ENCODE assay signal across 21 mouse cellular contexts in genomic region chr17:85527327-85527698, GRCm38 (mm10).
DNase-seq lines count a peak whose midpoint lies in the region; ATAC-seq lines count a peak whose summit lies in the region.
"Had no signal": no experiment of that assay in that cellular context is flagged by ENCODE, and none has a peak within 500 bp of the region (broad histone marks: within the 10 kb centered on the region; RNA-seq: fewer than 3 reads in every experiment).

No protein-coding gene starts in this region.

- H3K4me1 ChIP-seq in heart, embryonic 12.5 days (replicated peaks): 0 out of 2 replicates have a peak, but pooled peaks cover 6% of the 10 kb centered on the region
- H3K4me1 ChIP-seq in intestine, embryonic 14.5 days (replicated peaks; ENCODE audit: control insufficient read depth, insufficient read depth, low read length): no peaks in the 10 kb centered on the region
- H3K4me1 ChIP-seq in intestine, embryonic 15.5 days (replicated peaks): no peaks in the 10 kb centered on the region
- no peaks in the 10 kb centered on the region; the same call in 1 of the 2 replicates for H3K4me1 ChIP-seq in stomach, embryonic 16.5 days (ENCODE audit: control insufficient read depth, insufficient read depth, low read length)
- H3K4me1 ChIP-seq: hindbrain, embryonic 12.5 days had no signal

- no peak overlapping the region for H3K4me3 ChIP-seq in heart, embryonic 12.5 days
- no peak overlapping the region for H3K4me3 ChIP-seq in intestine, embryonic 14.5 days (ENCODE audit: low read depth, low read length)
- H3K4me3 ChIP-seq in intestine, embryonic 15.5 days (replicated peaks): no peak overlapping the region
- no peak overlapping the region for H3K4me3 ChIP-seq in stomach, embryonic 16.5 days (replicated peaks; ENCODE audit: low read length)
- H3K4me3 ChIP-seq: forebrain, embryonic 10.5 days; forebrain, embryonic 13.5 days; hindbrain, embryonic 12.5 days had no signal

- 57% methylated on average over 7 of the region's 7 CpGs for WGBS in heart, embryonic 12.5 days
- WGBS in intestine, embryonic 14.5 days: 56% methylated on average over 7 of the region's 7 CpGs
- 56% methylated on average over 7 of the region's 7 CpGs for WGBS in intestine, embryonic 15.5 days
- WGBS in stomach, embryonic 16.5 days: 46% methylated on average over 7 of the region's 7 CpGs

- no peak for ATAC-seq in heart, embryonic 12.5 days (ENCODE audit: insufficient number of reproducible peaks, low FRiP score)
- no peak for ATAC-seq in intestine, embryonic 14.5 days (replicated peaks; ENCODE audit: low FRiP score, low TSS enrichment, low read depth)
- no peak for ATAC-seq in intestine, embryonic 15.5 days
- ATAC-seq in stomach, embryonic 16.5 days (ENCODE audit: insufficient read depth, low FRiP score): peak; percentile 63; the same call in 1 of the 2 replicates
- ATAC-seq: activated CD4-positive, CD25-positive, alpha-beta regulatory T cell, adult 4 months; forebrain, embryonic 13.5 days; forebrain, embryonic 16.5 days; hindbrain, postnatal 0 days; intestine, embryonic 16.5 days had no signal

- H3K27ac ChIP-seq in heart, embryonic 12.5 days (ENCODE audit: poor library complexity, severe bottlenecking): no peak overlapping the region
- H3K27ac ChIP-seq in intestine, embryonic 14.5 days (ENCODE audit: low read depth): no peak overlapping the region
- H3K27ac ChIP-seq in intestine, embryonic 15.5 days: no peak overlapping the region
- no peak overlapping the region for H3K27ac ChIP-seq in stomach, embryonic 16.5 days (ENCODE audit: low read length)
- H3K27ac ChIP-seq: forebrain, embryonic 13.5 days; hindbrain, embryonic 12.5 days; hindbrain, postnatal 0 days had no signal

- no peaks in the 10 kb centered on the region for H3K36me3 ChIP-seq in heart, embryonic 12.5 days
- no peaks in the 10 kb centered on the region for H3K36me3 ChIP-seq in intestine, embryonic 14.5 days (ENCODE audit: control insufficient read depth, insufficient read depth, low read length)
- H3K36me3 ChIP-seq in intestine, embryonic 15.5 days: no peaks in the 10 kb centered on the region
- H3K36me3 ChIP-seq in stomach, embryonic 16.5 days (ENCODE audit: control insufficient read depth, insufficient read depth, low read length): no peaks in the 10 kb centered on the region
- H3K36me3 ChIP-seq: forebrain, embryonic 10.5 days; hindbrain, embryonic 12.5 days had no signal

- no peak overlapping the region for H3K9ac ChIP-seq in heart, embryonic 12.5 days
- no peak overlapping the region for H3K9ac ChIP-seq in intestine, embryonic 14.5 days (ENCODE audit: low read length)
- no peak overlapping the region for H3K9ac ChIP-seq in intestine, embryonic 15.5 days
- no peak overlapping the region for H3K9ac ChIP-seq in stomach, embryonic 16.5 days (ENCODE audit: low read length)
- H3K9ac ChIP-seq: forebrain, embryonic 13.5 days; hindbrain, embryonic 12.5 days had no signal

- no peak overlapping the region for H3K4me2 ChIP-seq in heart, embryonic 12.5 days
- H3K4me2 ChIP-seq in intestine, embryonic 14.5 days (ENCODE audit: low read length): no peak overlapping the region
- H3K4me2 ChIP-seq in intestine, embryonic 15.5 days (replicated peaks): no peak overlapping the region
- no peak overlapping the region for H3K4me2 ChIP-seq in stomach, embryonic 16.5 days (ENCODE audit: low read depth, low read length)
- H3K4me2 ChIP-seq: forebrain, embryonic 13.5 days; hindbrain, embryonic 12.5 days had no signal

- no peaks in the 10 kb centered on the region for H3K9me3 ChIP-seq in heart, embryonic 12.5 days (replicated peaks)
- no peaks in the 10 kb centered on the region for H3K9me3 ChIP-seq in intestine, embryonic 14.5 days (ENCODE audit: control insufficient read depth, low read length)
- H3K9me3 ChIP-seq in intestine, embryonic 15.5 days: no peaks in the 10 kb centered on the region
- H3K9me3 ChIP-seq in stomach, embryonic 16.5 days (replicated peaks; ENCODE audit: control insufficient read depth, low read length): no peaks in the 10 kb centered on the region
- H3K9me3 ChIP-seq: forebrain, embryonic 10.5 days; forebrain, embryonic 13.5 days; hindbrain, embryonic 12.5 days had no signal

- no peaks in the 10 kb centered on the region for H3K27me3 ChIP-seq in heart, embryonic 12.5 days (replicated peaks)
- H3K27me3 ChIP-seq in intestine, embryonic 14.5 days (replicated peaks; ENCODE audit: control insufficient read depth, insufficient read depth, low read length): no peaks in the 10 kb centered on the region
- H3K27me3 ChIP-seq in intestine, embryonic 15.5 days (replicated peaks): no peaks in the 10 kb centered on the region
- no peaks in the 10 kb centered on the region for H3K27me3 ChIP-seq in stomach, embryonic 16.5 days (ENCODE audit: control insufficient read depth, insufficient read depth, low read length)
- H3K27me3 ChIP-seq: forebrain, embryonic 13.5 days had no signal

- DNase-seq in heart, adult 11 months: peak; percentile 23
- DNase-seq in intestine, embryonic 14.5 days (ENCODE audit: low spot score): peak; percentile 38
- DNase-seq in testis, postnatal 10 days (ENCODE audit: low spot score): peak; percentile 9
- DNase-seq in testis, postnatal 14 days (ENCODE audit: low spot score): no peak
- no peak for DNase-seq in gastrocnemius, postnatal 4 days (ENCODE audit: low spot score in 2 of 2)
- DNase-seq: adrenal gland, adult 8-10 months; adrenal gland, postnatal 25 days; cerebellum, adult 11-12 months; cerebellum, adult 8-10 months; cerebellum, postnatal 10 days; gastrocnemius, postnatal 25 days had no signal

Comparison
In these comparisons a context has a peak if more than half of its experiments do, and no peak if none do; other contexts are left out.
1. DNase-seq: peak in heart, adult 11 months (single experiment), intestine, embryonic 14.5 days (single experiment) and testis, postnatal 10 days (single experiment); none in testis, postnatal 14 days (single experiment) and gastrocnemius, postnatal 4 days (0 of 2).